Mouse (Mus musculus) erythroblast, embryonic 14.5 days (primary cell): Measurements from ENCODE around the gene Arsb.

ENCODE experiments used
- GATA1 ChIP-seq: IDR thresholded peaks from 2 replicates; pipeline ENCODE4 v1.6.1; 2012; ENCODE audit warnings: low read length, inconsistent platforms, mixed read lengths
- TAL1 ChIP-seq: IDR thresholded peaks from 3 replicates; pipeline ENCODE4 v1.6.1; 2012; ENCODE audit warnings: low read length, inconsistent platforms, mixed read lengths

- TF ChIP-seq GATA1 (no peak), TAL1 (no peak)
Measured at GRCm38 (mm10) chr13:93846831-93847518, 75.5 kb downstream of the Arsb start.
